Mouse (Mus musculus): ENCODE results near the gene Tm9sf1.

Tm9sf1 gene

DNA sequence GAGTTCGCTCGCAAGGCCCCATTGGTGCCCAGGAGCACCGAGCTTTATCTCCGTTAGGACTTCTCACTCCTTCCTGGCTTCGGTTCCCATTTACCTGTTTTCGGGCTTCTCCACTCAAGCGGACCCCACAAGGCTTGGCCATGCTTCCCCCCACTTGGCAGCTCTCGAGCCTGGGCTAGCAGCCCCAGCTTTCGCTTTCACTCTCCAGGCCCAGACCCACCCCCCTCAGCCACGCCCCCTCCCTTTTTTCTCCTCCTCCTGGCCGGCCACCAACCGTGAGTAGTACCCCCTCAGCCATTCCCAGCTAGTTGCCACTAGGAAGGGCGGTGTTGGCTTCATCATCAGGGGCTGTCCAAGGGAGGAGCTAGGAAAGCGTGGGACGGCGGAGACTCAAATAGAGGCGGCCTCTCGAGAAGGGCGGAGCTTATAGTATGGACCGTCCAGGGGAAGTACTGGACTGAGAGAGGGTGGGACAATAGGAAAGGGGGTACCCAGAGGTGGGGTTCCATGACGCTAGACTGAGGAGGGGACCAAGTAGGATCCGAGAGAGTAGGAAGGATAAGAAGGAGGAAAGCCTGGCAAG, 52.8 kb downstream of the Tm9sf1 start, which contains the start of gene Psme2:
TSS of gene Psme2 (minus strand) at position 366 of the 583 bp plus-strand sequence.
- DNase-seq (ENCODE audit: inconsistent ontology term), result peak; percentile 99

DNA sequence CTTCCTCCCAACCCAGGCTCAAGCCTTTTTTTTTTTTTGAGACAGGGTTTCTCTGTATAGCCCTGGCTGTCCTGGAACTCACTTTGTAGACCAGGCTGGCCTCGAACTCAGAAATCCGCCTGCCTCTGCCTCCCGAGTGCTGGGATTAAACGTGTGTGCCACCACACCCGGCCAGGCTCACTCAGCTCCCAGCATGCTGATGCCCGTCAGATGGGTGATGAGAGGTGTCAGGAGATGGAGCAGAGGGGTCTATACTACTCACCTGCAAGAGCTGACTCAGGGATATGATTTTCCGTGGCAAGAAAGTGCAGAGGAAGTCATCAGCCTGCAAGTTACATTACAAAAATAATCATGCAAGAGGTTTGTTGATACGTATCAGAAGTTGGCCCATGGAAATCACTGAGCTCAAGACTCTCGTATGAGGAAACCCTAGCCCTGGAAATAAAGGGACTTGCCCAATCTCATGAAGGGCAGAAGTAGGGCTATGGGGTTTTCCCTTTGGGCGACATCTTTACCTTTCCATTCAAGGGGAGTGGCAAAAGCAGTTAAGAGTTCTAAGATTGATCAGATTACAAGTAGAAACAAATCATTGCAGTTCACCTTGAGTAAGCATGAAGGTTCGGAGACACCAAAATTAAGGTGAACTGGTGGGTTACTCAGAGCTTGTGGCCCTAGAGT, 53.7 kb downstream of the Tm9sf1 start:
- no peak for DNase-seq (ENCODE audit: inconsistent ontology term)

GRCm38 (mm10) chr14:55589271-55589670, 54.3 kb downstream of the Tm9sf1 start:
- no peak for DNase-seq (ENCODE audit: inconsistent ontology term)

- DNase-seq (ENCODE audit: inconsistent ontology term), result no peak
Observed at GRCm38 (mm10) chr14:55586149-55586548, 57.5 kb downstream of the Tm9sf1 start.

All from Muller cell, postnatal 12 days (primary cell).